Mouse (Mus musculus): ENCODE data around the gene Cadps2.

DNA sequence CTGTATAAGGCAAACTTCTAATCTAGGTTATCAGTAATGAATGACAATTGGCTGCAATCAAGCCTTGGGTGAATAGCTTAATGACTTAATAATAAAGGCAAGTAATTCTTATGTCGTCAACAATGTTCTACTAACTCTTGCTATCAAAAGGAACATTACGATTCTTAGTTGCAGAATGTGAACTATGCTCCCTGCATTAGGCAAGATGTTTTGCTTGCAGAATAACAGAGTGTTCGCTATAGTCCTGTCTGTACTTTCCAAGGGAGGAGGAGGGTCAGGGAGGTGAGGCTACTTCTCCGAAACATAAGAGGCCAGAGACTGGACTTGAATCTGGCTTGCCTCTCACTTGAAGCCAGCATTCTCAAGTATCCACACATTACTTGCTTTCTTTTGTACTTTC is 446.5 kb downstream of the Cadps2 start:
- no peak for TF ChIP-seq CTCF (IDR thresholded peaks at IDR 0.05; ENCODE audit: insufficient read depth, low read depth, low read length)
- no peak for TF ChIP-seq POLR2A (IDR thresholded peaks at IDR 0.05; ENCODE audit: insufficient read depth, low read depth, low read length)

Measured in olfactory bulb, adult 2 months (tissue).